Mouse (Mus musculus): ENCODE results near the gene A730061H03Rik.
A peak's percentile ranks its signal among the peaks of the same experiment; 100 is the strongest.

The A730061H03Rik gene

GRCm38 (mm10) chr14:55544334-55544733, 15.9 kb downstream of the A730061H03Rik start:
- no peak for DNase-seq

- no peak for DNase-seq
These were observed 17.9 kb downstream of the A730061H03Rik start for GRCm38 (mm10) chr14:55542268-55542667.

- DNase-seq, result peak; percentile 85
These were observed 19.4 kb downstream of the A730061H03Rik start for GRCm38 (mm10) chr14:55540787-55541321.

DNA sequence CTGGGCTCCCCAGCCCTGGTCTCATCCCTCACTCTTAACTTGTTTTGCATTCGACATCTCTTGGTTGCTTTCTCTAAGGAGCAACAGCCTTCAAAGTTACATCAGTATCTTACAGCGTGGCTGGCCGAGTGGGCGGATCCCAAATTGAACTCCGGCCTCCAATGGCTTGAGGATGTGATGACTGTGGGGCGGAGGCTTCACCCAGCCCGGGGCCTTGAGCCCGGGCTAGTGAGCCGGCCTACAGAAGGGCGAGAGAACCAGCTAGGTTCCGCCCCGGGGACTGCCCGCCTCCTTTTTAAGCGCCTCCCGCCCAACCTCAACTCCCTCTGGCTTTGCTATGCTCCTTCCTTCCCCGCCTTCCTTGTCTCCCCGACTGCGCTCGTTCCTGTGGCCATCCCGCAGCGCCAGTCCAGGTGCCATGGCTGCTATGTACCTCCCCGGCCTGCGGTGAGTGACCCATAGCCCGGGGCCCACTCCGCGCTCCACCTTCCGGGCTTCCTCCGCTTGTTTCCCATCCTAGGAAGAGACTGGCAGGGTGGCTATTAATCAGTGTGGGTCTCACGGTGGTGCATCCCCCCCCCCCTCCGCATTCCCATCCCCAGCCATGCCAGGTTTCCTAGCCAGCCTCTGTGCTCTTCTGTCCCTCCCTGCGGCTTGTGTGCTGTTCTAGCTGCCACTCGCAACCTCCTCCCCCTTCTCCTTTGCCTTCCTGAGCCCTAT, 20.0 kb downstream of the A730061H03Rik start, which contains the start of gene Pck2:
Pck2 (plus strand) TSS at position 200 of the 720 bp plus-strand sequence.
- DNase-seq, result peak; percentile 97

DNA sequence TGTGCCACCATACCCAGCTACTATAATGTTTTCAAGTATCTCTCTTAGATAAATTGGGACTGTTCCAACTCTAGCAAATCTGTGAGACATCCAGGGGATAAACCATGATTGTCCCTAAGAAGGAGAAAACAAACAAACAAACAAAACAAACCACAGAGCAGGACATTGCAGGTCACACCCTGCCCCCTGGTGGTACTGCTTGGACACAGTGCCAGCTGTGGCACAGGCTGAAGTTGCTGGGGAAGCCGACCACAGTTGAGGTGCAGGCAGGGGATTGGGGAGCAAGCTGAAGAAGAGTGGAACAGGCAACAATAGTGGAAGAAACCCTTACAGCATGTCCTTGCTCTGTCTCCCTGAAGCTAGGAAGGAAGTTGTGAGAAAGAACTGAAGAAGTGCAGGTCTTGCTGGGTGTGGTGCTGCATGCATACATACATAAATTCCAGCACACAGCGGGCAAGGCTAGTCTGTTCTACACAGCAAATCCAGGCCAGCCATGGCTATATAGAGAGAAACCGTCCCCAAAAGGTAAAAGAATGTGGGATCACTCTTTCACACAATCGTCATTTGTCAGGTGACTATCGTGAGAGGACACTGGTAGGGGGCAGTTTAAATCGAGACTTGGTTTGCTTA, 24.0 kb downstream of the A730061H03Rik start:
- peak; percentile 59 for DNase-seq

DNA sequence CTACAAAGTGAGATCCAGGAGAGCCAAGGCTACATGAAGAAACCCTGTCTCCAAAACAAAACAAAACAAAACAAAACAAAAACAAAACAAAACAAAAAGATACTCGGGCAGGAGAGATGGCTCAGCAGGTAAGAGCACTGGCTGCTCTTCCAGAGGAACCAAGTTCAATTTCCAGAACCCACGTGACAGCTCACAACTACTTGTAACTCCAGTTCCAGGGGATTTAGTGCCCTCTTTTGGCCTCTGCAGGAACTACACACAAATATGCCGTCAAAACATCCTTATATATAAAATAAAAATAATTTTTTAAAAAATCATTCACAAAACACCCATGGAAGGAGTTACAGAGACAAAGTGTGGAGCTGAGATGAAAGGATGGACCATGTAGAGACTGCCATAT, 32.3 kb downstream of the A730061H03Rik start:
- peak; percentile 68 for DNase-seq

DNA sequence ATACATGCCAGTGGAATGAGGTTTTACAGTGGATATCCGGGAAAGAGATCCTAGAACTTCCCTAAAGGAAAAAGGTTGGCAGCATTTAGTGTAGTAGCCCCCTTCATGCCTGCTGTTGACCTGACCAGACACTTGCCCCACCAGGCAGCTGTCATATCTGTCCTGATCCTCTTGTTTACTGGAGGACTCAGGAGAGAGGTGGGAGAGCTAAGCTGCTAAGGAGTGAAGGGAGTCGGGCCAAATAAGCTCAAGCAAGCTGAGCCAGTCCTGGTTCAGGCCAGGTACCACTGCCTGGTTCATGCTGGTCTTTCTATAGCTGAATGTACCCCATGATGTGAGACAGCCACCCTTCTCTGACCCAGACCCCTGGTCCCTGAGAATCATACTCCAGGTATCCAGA, 33.5 kb downstream of the A730061H03Rik start:
- no peak for DNase-seq

GRCm38 (mm10) chr14:55524785-55525184, 35.4 kb downstream of the A730061H03Rik start, which contains the start of gene Nrl:
Gene Nrl, minus strand, starts transcription at chr14:55524981.
- no peak for DNase-seq

GRCm38 (mm10) chr14:55524062-55524461, 36.1 kb downstream of the A730061H03Rik start:
- no peak for DNase-seq

GRCm38 (mm10) chr14:55520451-55521361, 39.5 kb downstream of the A730061H03Rik start:
- DNase-seq, result peak; percentile 22

DNA sequence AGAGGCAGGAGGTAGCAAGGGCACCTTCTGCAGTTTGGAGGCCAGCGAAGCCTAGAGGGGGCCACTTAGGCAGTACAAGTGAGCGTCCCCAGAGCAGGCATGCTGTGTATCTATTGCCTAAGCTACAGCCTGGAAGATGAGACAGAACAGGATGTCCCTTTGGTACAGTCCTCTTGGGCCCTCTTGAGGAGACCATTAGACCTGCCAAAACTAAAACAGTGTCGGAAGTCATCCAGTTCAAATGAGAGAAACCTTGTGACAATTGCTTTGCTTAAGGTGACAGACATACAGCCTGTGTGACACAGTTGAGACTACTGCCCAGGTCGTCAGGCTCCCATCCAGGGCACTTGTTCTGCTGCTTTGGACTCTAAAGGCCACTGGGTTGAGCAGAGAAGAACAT, 40.6 kb downstream of the A730061H03Rik start:
- no peak for DNase-seq

DNA sequence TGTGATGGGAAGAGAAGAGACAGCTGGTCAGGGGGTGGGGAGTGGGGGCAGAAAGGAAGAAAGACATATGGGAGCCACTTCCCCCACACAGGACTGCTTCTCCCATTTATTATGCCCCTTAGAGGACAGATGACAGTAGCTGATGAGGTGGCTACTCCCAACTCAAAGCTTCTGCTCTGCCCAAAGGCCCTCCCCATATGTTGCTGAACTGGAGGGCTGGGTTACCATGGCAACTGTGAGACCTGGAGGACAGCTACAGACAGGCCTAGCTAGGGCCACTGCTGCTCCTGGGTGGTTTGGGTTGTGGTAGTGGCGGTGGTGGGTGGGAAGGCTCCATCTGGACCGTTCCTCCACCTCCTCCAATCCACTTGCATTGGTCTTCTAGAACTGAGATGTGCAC, 41.3 kb downstream of the A730061H03Rik start:
- DNase-seq, result no peak

DNA sequence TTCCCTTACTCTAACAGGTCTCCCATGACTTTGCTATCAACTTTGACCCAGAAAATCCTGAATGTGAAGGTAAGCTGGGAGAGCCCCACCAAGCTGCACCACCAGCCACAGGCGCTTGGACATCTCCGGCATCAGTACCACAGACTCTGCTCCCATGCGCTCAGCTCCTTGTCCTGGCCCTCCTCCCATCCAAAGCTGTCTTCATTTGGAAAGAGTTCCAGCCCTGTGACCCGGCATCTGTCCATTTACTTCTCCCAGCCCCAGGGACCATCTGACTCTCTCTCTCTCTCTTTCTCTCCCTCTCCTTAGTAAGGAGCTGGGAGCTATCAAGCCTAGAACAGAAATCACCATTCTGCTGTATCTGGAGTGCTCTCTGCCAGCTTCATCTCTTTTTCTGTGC, 44.4 kb downstream of the A730061H03Rik start:
- no peak for DNase-seq

DNA sequence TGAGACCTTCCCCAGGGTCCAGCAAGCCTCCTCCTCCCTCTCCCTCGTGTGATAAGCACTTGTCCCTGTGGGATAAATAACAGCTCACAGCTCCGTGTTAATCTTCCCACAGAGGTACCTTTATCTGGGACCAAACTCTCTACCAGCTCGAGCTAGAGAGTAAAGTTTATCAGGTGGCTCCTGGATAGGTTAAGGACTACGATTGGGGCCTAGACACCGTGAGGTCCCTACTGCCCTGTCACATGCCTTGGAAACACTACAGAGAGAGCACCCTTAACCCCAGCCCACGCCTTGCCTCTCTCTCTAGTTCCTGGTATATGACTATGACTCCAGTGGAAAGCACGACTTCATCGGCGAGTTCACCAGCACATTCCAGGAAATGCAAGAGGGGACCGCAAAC, 46.3 kb downstream of the A730061H03Rik start:
- DNase-seq, result no peak

- DNase-seq, result no peak
These were observed 49.2 kb downstream of the A730061H03Rik start for GRCm38 (mm10) chr14:55511037-55511436.

DNA sequence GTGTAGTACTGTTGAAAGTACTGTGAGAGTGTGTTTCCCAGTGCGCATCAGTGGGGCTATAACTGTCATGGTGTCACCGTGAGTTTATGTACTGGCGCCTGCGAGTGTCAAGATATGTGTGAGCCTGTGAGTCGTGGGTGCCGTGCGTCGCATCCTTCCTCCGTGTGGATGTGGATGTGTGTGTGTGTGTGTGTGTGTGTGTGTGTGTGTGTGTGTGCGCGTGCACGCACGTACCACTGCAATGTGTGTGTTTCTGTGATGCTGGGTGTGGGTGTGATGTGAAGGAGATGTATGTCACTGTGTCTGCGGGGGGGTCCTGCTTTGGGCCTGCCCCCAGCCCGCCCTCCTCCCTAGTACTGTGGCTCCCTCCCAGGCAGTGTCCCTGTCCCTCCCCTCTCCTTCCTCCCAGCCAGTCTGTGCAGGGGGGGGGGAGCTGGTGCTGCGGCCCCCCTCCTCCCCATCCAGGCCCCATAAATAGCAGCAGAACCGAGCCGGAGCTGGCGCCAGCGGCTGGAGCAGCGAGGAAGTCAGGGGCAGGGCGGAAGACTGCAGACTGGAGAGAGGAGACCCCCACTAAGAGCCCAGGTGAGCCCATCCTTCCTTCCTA, 50.0 kb downstream of the A730061H03Rik start, which contains the start of gene Cpne6:
Cpne6 (plus strand) TSS at position 321 of the 607 bp plus-strand sequence.
- DNase-seq, result no peak
